ENCODE assay signal across 15 mouse cellular contexts in the genomic region with DNA sequence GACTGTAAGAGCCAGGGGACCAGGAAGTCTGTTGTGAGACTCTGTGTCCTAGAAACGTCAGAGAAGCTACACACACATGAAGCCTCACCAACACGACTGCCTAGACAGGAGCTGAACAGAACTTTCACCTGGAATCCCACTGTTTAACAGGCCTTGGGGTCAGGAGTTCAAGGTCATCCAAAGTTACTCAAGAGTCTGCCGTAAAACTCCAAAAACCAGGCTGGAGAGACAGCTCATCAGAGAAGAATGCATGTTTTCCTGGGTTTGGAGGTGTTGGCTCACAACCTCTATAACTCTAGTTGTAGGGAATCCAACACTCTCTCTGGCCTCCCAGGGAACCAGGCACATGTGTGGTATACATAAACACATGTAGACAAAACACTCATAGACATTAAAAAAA. TPM values are rescaled to one million over a fixed set of nuclear protein-coding genes. Genes with fewer than 3 reads are reported as not detected.
DNase-seq lines count a peak whose midpoint lies in the region; ATAC-seq and TF ChIP-seq lines count a peak whose summit lies in the region.
"Had no signal": no experiment of that assay in that cellular context is flagged by ENCODE, and none has a peak within 500 bp of the region (broad histone marks: within the 10 kb centered on the region; RNA-seq: fewer than 3 reads in every experiment).

No protein-coding gene starts in this region.

- H3K4me2 ChIP-seq in forebrain, embryonic 14.5 days (ENCODE audit: low read length), result peak overlapping the region; percentile 12; the same call in 1 of the 2 replicates
- H3K4me2 ChIP-seq in forebrain, embryonic 12.5 days, result no peak overlapping the region
- no peak overlapping the region for H3K4me2 ChIP-seq in liver, postnatal 0 days (ENCODE audit: low read depth, low read length)
- no peak overlapping the region for H3K4me2 ChIP-seq in liver, embryonic 12.5 days
- H3K4me2 ChIP-seq in hindbrain, postnatal 0 days (ENCODE audit: low read depth, low read length), result no peak overlapping the region
- H3K4me2 ChIP-seq: heart, embryonic 13.5 days; lung, embryonic 15.5 days had no signal

- no peak overlapping the region for H3K4me3 ChIP-seq in forebrain, embryonic 14.5 days (ENCODE audit: low read depth, low read length)
- no peak overlapping the region for H3K4me3 ChIP-seq in forebrain, embryonic 12.5 days (replicated peaks)
- H3K4me3 ChIP-seq in liver, postnatal 0 days (ENCODE audit: low read depth, low read length), result no peak overlapping the region
- no peak overlapping the region for H3K4me3 ChIP-seq in liver, embryonic 12.5 days
- no peak overlapping the region for H3K4me3 ChIP-seq in hindbrain, postnatal 0 days (ENCODE audit: low read length)
- no peak overlapping the region for H3K4me3 ChIP-seq in lung, adult 2 months (replicated peaks; ENCODE audit: extremely low read depth, low read depth, low read length)
- H3K4me3 ChIP-seq: heart, embryonic 13.5 days; lung, embryonic 15.5 days had no signal

- TF ChIP-seq CTCF in liver, postnatal 0 days (IDR thresholded peaks at IDR 0.05; ENCODE audit: low read depth), result no peak
- TF ChIP-seq CTCF in hindbrain, postnatal 0 days (IDR thresholded peaks at IDR 0.05; ENCODE audit: low read depth), result no peak
- TF ChIP-seq CTCF in lung, adult 2 months (IDR thresholded peaks at IDR 0.05; ENCODE audit: insufficient read depth, low read length), result no peak

- peaks cover 82% of the 10 kb centered on the region for H3K36me3 ChIP-seq in forebrain, embryonic 14.5 days (ENCODE audit: control insufficient read depth, insufficient read depth, low read length)
- peaks cover 84% of the 10 kb centered on the region for H3K36me3 ChIP-seq in forebrain, embryonic 12.5 days (replicated peaks)
- no peaks in the 10 kb centered on the region for H3K36me3 ChIP-seq in liver, postnatal 0 days (replicated peaks; ENCODE audit: insufficient read depth, low read length)
- no peaks in the 10 kb centered on the region for H3K36me3 ChIP-seq in liver, embryonic 12.5 days
- H3K36me3 ChIP-seq in hindbrain, postnatal 0 days (ENCODE audit: insufficient read depth, low read length), result peaks cover 34% of the 10 kb centered on the region
- H3K36me3 ChIP-seq: lung, embryonic 15.5 days had no signal

- no peaks in the 10 kb centered on the region for H3K9me3 ChIP-seq in forebrain, embryonic 14.5 days (replicated peaks; ENCODE audit: control insufficient read depth, low read length)
- H3K9me3 ChIP-seq in forebrain, embryonic 12.5 days, result no peaks in the 10 kb centered on the region
- no peaks in the 10 kb centered on the region for H3K9me3 ChIP-seq in liver, postnatal 0 days (ENCODE audit: low read length)
- H3K9me3 ChIP-seq in liver, embryonic 12.5 days (replicated peaks), result no peaks in the 10 kb centered on the region
- H3K9me3 ChIP-seq in hindbrain, postnatal 0 days (ENCODE audit: low read length), result no peaks in the 10 kb centered on the region
- H3K9me3 ChIP-seq: heart, embryonic 13.5 days; lung, embryonic 15.5 days had no signal

- WGBS in forebrain, embryonic 14.5 days, result 84% methylated on average over 3 of the region's 3 CpGs
- WGBS in forebrain, embryonic 12.5 days, result 78% methylated on average over 3 of the region's 3 CpGs
- 55% methylated on average over 3 of the region's 3 CpGs for WGBS in liver, postnatal 0 days (ENCODE audit: insufficient replicate concordance)
- WGBS in liver, embryonic 12.5 days (ENCODE audit: insufficient replicate concordance), result 40% methylated on average over 3 of the region's 3 CpGs
- WGBS in hindbrain, postnatal 0 days, result 55% methylated on average over 3 of the region's 3 CpGs
- WGBS in lung, adult 2 months, result 56% methylated on average over 3 of the region's 3 CpGs

- peaks cover 34% of the 10 kb centered on the region for H3K4me1 ChIP-seq in forebrain, embryonic 14.5 days (ENCODE audit: control insufficient read depth, insufficient read depth, low read length)
- H3K4me1 ChIP-seq in forebrain, embryonic 12.5 days, result peaks cover 56% of the 10 kb centered on the region
- peaks cover 3% of the 10 kb centered on the region; the same call in 1 of the 2 replicates for H3K4me1 ChIP-seq in liver, postnatal 0 days (ENCODE audit: insufficient read depth)
- peaks cover 16% of the 10 kb centered on the region for H3K4me1 ChIP-seq in liver, embryonic 12.5 days
- H3K4me1 ChIP-seq in hindbrain, postnatal 0 days (ENCODE audit: insufficient read depth, low read length), result peaks cover 14% of the 10 kb centered on the region
- H3K4me1 ChIP-seq in lung, adult 2 months (ENCODE audit: control insufficient read depth, insufficient read depth, low read length), result no peaks in the 10 kb centered on the region; the same call in 1 of the 2 replicates

- no peaks in the 10 kb centered on the region for H3K27me3 ChIP-seq in forebrain, embryonic 14.5 days (replicated peaks; ENCODE audit: control insufficient read depth, insufficient read depth, low read length)
- H3K27me3 ChIP-seq in forebrain, embryonic 12.5 days, result no peaks in the 10 kb centered on the region
- H3K27me3 ChIP-seq in liver, postnatal 0 days (ENCODE audit: insufficient read depth, low read length), result no peaks in the 10 kb centered on the region
- no peaks in the 10 kb centered on the region for H3K27me3 ChIP-seq in liver, embryonic 12.5 days (replicated peaks)
- no peaks in the 10 kb centered on the region for H3K27me3 ChIP-seq in hindbrain, postnatal 0 days (ENCODE audit: insufficient read depth, low read length)
- H3K27me3 ChIP-seq: heart, embryonic 13.5 days; lung, embryonic 15.5 days had no signal

- no peak for ATAC-seq in forebrain, embryonic 14.5 days
- ATAC-seq in forebrain, embryonic 12.5 days (ENCODE audit: low FRiP score), result no peak
- ATAC-seq in liver, postnatal 0 days, result peak; percentile 49
- no peak for ATAC-seq in liver, embryonic 12.5 days
- ATAC-seq in hindbrain, postnatal 0 days, result no peak

- no peak for DNase-seq in forebrain, embryonic 14.5 days (ENCODE audit: low spot score)
- DNase-seq in liver, postnatal 0 days, result no peak
- peak; percentile 77 for DNase-seq in NIH3T3 (ENCODE audit: low read depth)
- no peak for DNase-seq in hindbrain, postnatal 0 days (ENCODE audit: low spot score)
- DNase-seq in lung, adult 2 months, result no peak
- DNase-seq in urinary bladder, postnatal 36 days (ENCODE audit: low spot score in 2 of 2), result no peak
- DNase-seq: adrenal gland, postnatal 36 days; cerebellum, postnatal 14 days; kidney, postnatal 10 days; liver; thymus, postnatal 25 days had no signal

- TF ChIP-seq EP300 in liver, postnatal 0 days (IDR thresholded peaks at IDR 0.05; ENCODE audit: low read depth), result no peak

- H3K9ac ChIP-seq in forebrain, embryonic 14.5 days (ENCODE audit: low read length), result no peak overlapping the region
- H3K9ac ChIP-seq in forebrain, embryonic 12.5 days, result no peak overlapping the region
- no peak overlapping the region for H3K9ac ChIP-seq in liver, postnatal 0 days (replicated peaks)
- H3K9ac ChIP-seq in liver, embryonic 12.5 days, result no peak overlapping the region
- no peak overlapping the region for H3K9ac ChIP-seq in hindbrain, postnatal 0 days (replicated peaks; ENCODE audit: low read length)
- H3K9ac ChIP-seq: heart, embryonic 13.5 days; lung, embryonic 15.5 days had no signal

- peak overlapping the region; percentile 95; the same call in 1 of the 2 replicates for H3K27ac ChIP-seq in forebrain, embryonic 14.5 days (ENCODE audit: low read depth, low read length)
- H3K27ac ChIP-seq in forebrain, embryonic 12.5 days, result no peak overlapping the region; the same call in 1 of the 2 replicates
- H3K27ac ChIP-seq in liver, postnatal 0 days (ENCODE audit: low read depth), result no peak overlapping the region
- H3K27ac ChIP-seq in liver, embryonic 12.5 days, result no peak overlapping the region
- peak overlapping the region; percentile 60; the same call in 1 of the 2 replicates for H3K27ac ChIP-seq in hindbrain, postnatal 0 days
- H3K27ac ChIP-seq: lung, embryonic 15.5 days had no signal

- TF ChIP-seq POLR2A in lung, adult 2 months (IDR thresholded peaks at IDR 0.05; ENCODE audit: borderline replicate concordance, extremely low read depth, low read depth, low read length), result no peak

RNA-seq across cellular contexts. Expression of a gene that starts 19.4 kb away (rescaled TPM):
- 188 and 214 TPM in 2 replicates for polyA plus RNA-seq in forebrain, embryonic 14.5 days (2014; fragmentation: Nextera tagmentation; extraction: Ambion mirVana)
- polyA plus RNA-seq in forebrain, embryonic 12.5 days (2016; fragmentation: Nextera tagmentation; extraction: Ambion mirVana), result 200 and 213 TPM in 2 replicates
- 0.36 and 0.51 TPM in 2 replicates for polyA plus RNA-seq in liver, postnatal 0 days (2015; fragmentation: Nextera tagmentation; extraction: Ambion mirVana)
- polyA plus RNA-seq in liver, embryonic 12.5 days (2016; fragmentation: Nextera tagmentation; extraction: Ambion mirVana), result 1.4 and 1.5 TPM in 2 replicates
- 201 and 216 TPM in 2 replicates for total RNA-seq in hindbrain, postnatal 0 days (2014; rRNA removed)
- 265 and 273 TPM in 2 replicates for polyA plus RNA-seq in hindbrain, postnatal 0 days (2015; fragmentation: Nextera tagmentation; extraction: Ambion mirVana)
- polyA plus RNA-seq in lung, adult 2 months (2012; rRNA removed), result 5.4 and 8.4 TPM in 2 replicates

RNA-seq across cellular contexts. Expression of a gene that starts 38.9 kb away (rescaled TPM):
- polyA plus RNA-seq in forebrain, embryonic 14.5 days (2014; fragmentation: Nextera tagmentation; extraction: Ambion mirVana), result 57.8 and 59.0 TPM in 2 replicates
- polyA plus RNA-seq in forebrain, embryonic 12.5 days (2016; fragmentation: Nextera tagmentation; extraction: Ambion mirVana), result 38.2 and 40.9 TPM in 2 replicates
- polyA plus RNA-seq in liver, postnatal 0 days (2015; fragmentation: Nextera tagmentation; extraction: Ambion mirVana), result 25.6 and 26.3 TPM in 2 replicates
- 36.0 and 36.4 TPM in 2 replicates for polyA plus RNA-seq in liver, embryonic 12.5 days (2016; fragmentation: Nextera tagmentation; extraction: Ambion mirVana)
- 55.6 and 76.7 TPM in 2 replicates for total RNA-seq in hindbrain, postnatal 0 days (2014; rRNA removed)
- polyA plus RNA-seq in hindbrain, postnatal 0 days (2015; fragmentation: Nextera tagmentation; extraction: Ambion mirVana), result 68.7 and 69.3 TPM in 2 replicates
- 49.0 and 71.7 TPM in 2 replicates for polyA plus RNA-seq in lung, adult 2 months (2012; rRNA removed)

Comparison
In these comparisons a context has a peak if more than half of its experiments do, and no peak if none do; other contexts are left out.
1. H3K27ac ChIP-seq: peak in forebrain, embryonic 14.5 days (single experiment) and hindbrain, postnatal 0 days (single experiment); none in forebrain, embryonic 12.5 days (single experiment), liver, postnatal 0 days (single experiment) and liver, embryonic 12.5 days (single experiment).
2. RNA of a gene that starts 19.4 kb away (polyA plus RNA-seq): 265 to 273 TPM in hindbrain, postnatal 0 days, 200 to 213 TPM in forebrain, embryonic 12.5 days and 188 to 214 TPM in forebrain, embryonic 14.5 days; 5.4 to 8.4 TPM in lung, adult 2 months, 1.4 to 1.5 TPM in liver, embryonic 12.5 days and 0.36 to 0.51 TPM in liver, postnatal 0 days; every median in the first group is over 10 times any median in the second.